Mouse (Mus musculus) small intestine, adult 2 months (tissue): ENCODE measurements around the gene Gnaq.

Source experiments
- CTCF ChIP-seq: fragments of 200-500 bp; IDR thresholded peaks from 2 replicates; pipeline ENCODE4 v1.5.1; 2012; ENCODE audit warnings: low read depth, mild to moderate bottlenecking, control low read depth, inconsistent platforms, low read length, moderate library complexity, mixed read lengths; ENCODE audit not compliant: insufficient replicate concordance, insufficient read length; ENCODE audit errors: extremely low read depth
- POLR2A ChIP-seq: fragments of 200-500 bp; IDR thresholded peaks from 2 replicates; pipeline ENCODE4 v1.6.1; 2012; ENCODE audit warnings: low read depth, mild to moderate bottlenecking, control low read depth, inconsistent platforms, low read length, moderate library complexity

DNA sequence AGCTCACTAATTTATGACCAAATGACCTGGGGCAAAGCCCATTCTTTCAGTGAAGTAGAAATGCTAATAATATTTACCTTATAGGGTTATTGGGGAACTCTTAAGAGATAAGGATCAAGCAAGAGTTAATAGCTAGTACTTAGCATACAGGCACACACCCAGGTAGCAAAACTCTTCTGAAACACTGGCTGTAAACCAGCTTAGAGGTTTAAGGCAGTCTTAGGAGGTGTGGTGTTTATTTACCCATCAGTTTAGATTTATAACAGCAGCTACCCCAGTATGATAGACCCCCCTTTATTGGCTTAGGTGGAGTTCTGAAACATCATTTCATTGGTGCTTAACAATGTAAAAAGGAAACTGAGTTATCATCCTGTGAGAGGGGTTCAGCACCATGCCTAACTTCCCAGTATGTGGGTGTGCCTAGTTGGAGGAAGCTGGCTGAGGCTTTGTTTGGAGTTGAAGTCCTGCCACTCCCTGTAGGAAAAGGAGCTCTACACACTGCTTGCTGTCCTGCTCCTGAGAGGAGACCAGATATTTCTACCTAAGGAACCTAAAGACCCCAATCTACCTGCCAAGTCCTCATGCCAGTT lies 126.2 kb downstream of the Gnaq start:
- TF ChIP-seq CTCF, result no peak
- TF ChIP-seq POLR2A, result no peak
